Mouse (Mus musculus): ENCODE measurements around the gene Wdr24. TPM values are rescaled to one million over a fixed set of nuclear protein-coding genes. Genes with fewer than 3 reads are reported as not detected.
"Not testable (repeated sequence)": the region's sequence is repeated elsewhere in the genome, so short reads cannot be mapped to it uniquely, and the experiment has no call there.

The Wdr24 gene
- polyA plus RNA-seq, 1 experiment, result 40.0 TPM

- no peak for DNase-seq (ENCODE audit: extremely low spot score in 1 of 2, low spot score in 1 of 2)
These were observed 20.4 kb downstream of the Wdr24 start for GRCm38 (mm10) chr17:25843636-25844395.

GRCm38 (mm10) chr17:25844396-25844901 lies 21.0 kb downstream of the Wdr24 start, which contains the start of gene Rhot2:
Gene Rhot2, minus strand, starts transcription at chr17:25844851.
- peak; percentile 87 to 97 for DNase-seq (ENCODE audit: extremely low spot score in 1 of 2, low spot score in 1 of 2)

GRCm38 (mm10) chr17:25860229-25860628 lies 36.8 kb downstream of the Wdr24 start:
- DNase-seq (ENCODE audit: extremely low spot score in 1 of 2, low spot score in 1 of 2), result no peak

- peak; percentile 86 to 95 for DNase-seq (ENCODE audit: extremely low spot score in 1 of 2, low spot score in 1 of 2)
These were observed 37.6 kb downstream of the Wdr24 start, which contains the start of gene Wdr90 for GRCm38 (mm10) chr17:25860832-25861703. Gene Wdr90, minus strand, starts transcription at chr17:25861501.

GRCm38 (mm10) chr17:25861704-25862612 lies 38.5 kb downstream of the Wdr24 start:
- DNase-seq (ENCODE audit: extremely low spot score in 1 of 2, low spot score in 1 of 2), result no peak

- no peak for DNase-seq (ENCODE audit: extremely low spot score in 1 of 2, low spot score in 1 of 2)
These were observed 40.3 kb downstream of the Wdr24 start for GRCm38 (mm10) chr17:25863681-25864080.

GRCm38 (mm10) chr17:25864311-25864710 lies 40.9 kb downstream of the Wdr24 start:
- DNase-seq (ENCODE audit: extremely low spot score in 1 of 2, low spot score in 1 of 2), result no peak

GRCm38 (mm10) chr17:25865288-25865687 lies 41.9 kb downstream of the Wdr24 start:
- no peak for DNase-seq (ENCODE audit: extremely low spot score in 1 of 2, low spot score in 1 of 2)

- DNase-seq (ENCODE audit: extremely low spot score in 1 of 2, low spot score in 1 of 2), result no peak
These were observed 42.7 kb downstream of the Wdr24 start for GRCm38 (mm10) chr17:25866172-25866571.

- no peak for DNase-seq (ENCODE audit: extremely low spot score in 1 of 2, low spot score in 1 of 2)
These were observed 44.0 kb downstream of the Wdr24 start for GRCm38 (mm10) chr17:25867509-25867835.

- DNase-seq (ENCODE audit: extremely low spot score in 1 of 2, low spot score in 1 of 2), result no peak
These were observed 44.6 kb downstream of the Wdr24 start for GRCm38 (mm10) chr17:25867836-25868600.

GRCm38 (mm10) chr17:25868601-25869191 lies 45.3 kb downstream of the Wdr24 start, which contains the start of gene Mcrip2:
Gene Mcrip2, minus strand, starts transcription at chr17:25868764.
- peak in 1 of 2 experiments; percentile 83 for DNase-seq (ENCODE audit: extremely low spot score in 1 of 2, low spot score in 1 of 2)

GRCm38 (mm10) chr17:25869498-25869897 lies 46.1 kb downstream of the Wdr24 start:
- no peak for DNase-seq (ENCODE audit: extremely low spot score in 1 of 2, low spot score in 1 of 2)

- no peak for DNase-seq (ENCODE audit: extremely low spot score in 1 of 2, low spot score in 1 of 2)
These were observed 46.5 kb downstream of the Wdr24 start for GRCm38 (mm10) chr17:25869954-25870353.

- DNase-seq (ENCODE audit: extremely low spot score in 1 of 2, low spot score in 1 of 2), result not testable (repeated sequence)
These were observed 48.1 kb downstream of the Wdr24 start for GRCm38 (mm10) chr17:25871566-25871965.

GRCm38 (mm10) chr17:25872676-25873075 lies 49.2 kb downstream of the Wdr24 start:
- DNase-seq (ENCODE audit: extremely low spot score in 1 of 2, low spot score in 1 of 2), result no peak

- DNase-seq (ENCODE audit: extremely low spot score in 1 of 2, low spot score in 1 of 2), result no peak
These were observed 50.1 kb downstream of the Wdr24 start for GRCm38 (mm10) chr17:25873405-25874147.

GRCm38 (mm10) chr17:25874148-25874720 lies 50.8 kb downstream of the Wdr24 start:
- no peak for DNase-seq (ENCODE audit: extremely low spot score in 1 of 2, low spot score in 1 of 2)

Data from frontal cortex, adult 2 months (tissue).